Mouse (Mus musculus): ENCODE measurements at regions not wholly inside any gene's neighbourhood (a gene's known extent, or its start where the extent isn't known, plus 50 kb on each side); places are given as distances from the start of the nearest gene placed in this dataset.

DNA sequence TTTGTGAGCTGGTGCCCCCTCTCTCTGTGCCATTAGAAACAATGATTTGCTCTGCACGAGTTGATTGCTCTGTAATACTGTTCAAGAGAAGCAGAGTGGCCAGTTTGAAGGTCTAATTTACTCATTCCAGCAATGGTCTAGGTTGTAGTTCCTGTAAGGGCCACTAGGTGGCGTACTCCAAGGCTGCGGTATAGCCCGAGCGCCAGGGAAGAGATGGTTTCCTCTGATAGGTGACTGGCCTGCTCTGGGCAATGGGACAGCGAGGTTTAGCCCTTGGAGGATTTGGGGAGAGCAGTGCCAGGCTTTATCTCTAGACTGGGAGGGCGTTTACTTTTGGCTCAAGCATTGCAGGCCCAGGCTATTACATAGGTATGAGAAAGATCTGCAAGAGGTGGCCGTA is 76.8 kb upstream of the Mki67 start:
- no peak for TF ChIP-seq USF1 (IDR thresholded peaks at IDR 0.05; ENCODE audit: low read depth)
- TF ChIP-seq CEBPB (IDR thresholded peaks at IDR 0.05; ENCODE audit: low read depth): no peak
- peak; percentile 38 for TF ChIP-seq CTCF (IDR thresholded peaks at IDR 0.05; ENCODE audit: control insufficient read depth, insufficient read depth, insufficient read length)
- no peak for TF ChIP-seq MYOD1 (IDR thresholded peaks at IDR 0.05; ENCODE audit: control insufficient read depth, insufficient read length, low read depth)
- no peak for TF ChIP-seq MYOG (IDR thresholded peaks at IDR 0.05; ENCODE audit: control insufficient read depth, extremely low read depth, insufficient read length)
